Comparison of ENCODE assay signal across 12 mouse cellular contexts in the genomic region with DNA sequence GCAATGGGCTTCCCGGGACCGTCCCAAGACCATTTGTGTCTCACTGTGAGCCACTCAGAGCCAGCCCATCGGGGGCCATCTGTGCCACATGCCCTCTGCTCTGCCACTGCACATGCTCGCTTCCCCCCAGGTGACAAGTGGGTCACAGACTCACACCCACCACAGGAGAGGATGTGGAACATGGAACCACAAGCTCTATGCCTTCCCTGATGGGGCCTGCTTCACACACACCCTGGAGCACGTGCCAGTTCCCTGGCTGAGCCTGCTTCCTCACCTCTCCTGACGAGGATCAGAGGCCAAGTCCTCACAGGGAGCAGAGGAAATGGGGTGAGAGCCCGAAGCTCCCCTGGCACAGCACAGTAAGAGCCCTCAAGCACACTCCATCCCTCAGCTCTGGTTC. TPM values are rescaled to one million over a fixed set of nuclear protein-coding genes. Genes with fewer than 3 reads are reported as not detected.
DNase-seq lines count a peak whose midpoint lies in the region; ATAC-seq and TF ChIP-seq lines count a peak whose summit lies in the region.
"Had no signal": no experiment of that assay in that cellular context is flagged by ENCODE, and none has a peak within 500 bp of the region (broad histone marks: within the 10 kb centered on the region; RNA-seq: fewer than 3 reads in every experiment).

No protein-coding gene starts in this region.

- 0 out of 2 replicates have a peak overlapping the region, but pooled peaks have one; percentile 31 for H3K27ac ChIP-seq in gastrocnemius, adult 2 months
- peak overlapping the region; percentile 95 for H3K27ac ChIP-seq in bone marrow macrophage, adult 2 months (ENCODE audit: insufficient read depth, low read depth, low read length)
- no peak overlapping the region for H3K27ac ChIP-seq in forebrain, embryonic 12.5 days
- H3K27ac ChIP-seq: hindbrain, postnatal 0 days had no signal

- TF ChIP-seq CTCF in gastrocnemius, adult 2 months (IDR thresholded peaks at IDR 0.05) = no peak
- TF ChIP-seq CTCF in C2C12 (IDR thresholded peaks at IDR 0.05; ENCODE audit: control insufficient read depth, insufficient read depth, insufficient read length) = no peak
- TF ChIP-seq CTCF in bone marrow macrophage, adult 2 months (IDR thresholded peaks at IDR 0.05; ENCODE audit: low read depth, low read length) = no peak

- H3K9me3 ChIP-seq in forebrain, embryonic 12.5 days = no peaks in the 10 kb centered on the region

- intact Hi-C loops in gastrocnemius, adult 2 months (cut with DNase I) = no loop called here
- intact Hi-C loops in gastrocnemius, postnatal 14 days (cut with DNase I; ENCODE audit: low total_unique reads) = no loop called here
- intact Hi-C loops in left cerebral cortex, postnatal 4 days (cut with DNase I) = no loop called here

- no peaks in the 10 kb centered on the region for H3K27me3 ChIP-seq in C2C12 (ENCODE audit: control insufficient read depth, insufficient read depth, insufficient read length)
- H3K27me3 ChIP-seq in myocyte (ENCODE audit: control insufficient read depth, insufficient read depth, insufficient read length) = no peaks in the 10 kb centered on the region
- no peaks in the 10 kb centered on the region for H3K27me3 ChIP-seq in forebrain, embryonic 12.5 days

- 88% methylated on average over 7 of the region's 7 CpGs for WGBS in forebrain, embryonic 12.5 days

- H3K79me3 ChIP-seq in C2C12 (ENCODE audit: low read depth) = no peaks in the 10 kb centered on the region

- peak overlapping the region; percentile 38 for H3K4me2 ChIP-seq in myocyte (ENCODE audit: low read depth)
- no peak overlapping the region for H3K4me2 ChIP-seq in forebrain, embryonic 12.5 days

- DNase-seq in gastrocnemius, adult 2 months = peak; percentile 11
- DNase-seq in gastrocnemius, postnatal 14 days = no peak
- no peak for DNase-seq in urinary bladder, postnatal 14 days (ENCODE audit: low spot score)
- no peak for DNase-seq in left cerebral cortex, postnatal 4 days
- DNase-seq: B cell, adult 2 months; right cerebral cortex, postnatal 4 days had no signal

- no peak for TF ChIP-seq POLR2A in bone marrow macrophage, adult 2 months (IDR thresholded peaks at IDR 0.05; ENCODE audit: borderline replicate concordance, low read depth, low read length)
- TF ChIP-seq POLR2A in myocyte (IDR thresholded peaks at IDR 0.05; ENCODE audit: insufficient read length, low read depth) = no peak

- H3K36me3 ChIP-seq in C2C12 (ENCODE audit: control insufficient read depth, insufficient read depth) (no peaks in the 10 kb centered on the region), myocyte (ENCODE audit: control insufficient read depth, insufficient read depth) (no peaks in the 10 kb centered on the region)
- peaks cover 93% of the 10 kb centered on the region for H3K36me3 ChIP-seq in forebrain, embryonic 12.5 days (replicated peaks)

- H3K79me2 ChIP-seq in C2C12 (ENCODE audit: control insufficient read depth, insufficient read depth) (no peaks in the 10 kb centered on the region), myocyte (ENCODE audit: control insufficient read depth, insufficient read depth) (no peaks in the 10 kb centered on the region)

- no peak overlapping the region for H3K4me3 ChIP-seq in gastrocnemius, adult 2 months
- no peak overlapping the region for H3K4me3 ChIP-seq in C2C12 (ENCODE audit: insufficient read depth, poor library complexity, severe bottlenecking)
- H3K4me3 ChIP-seq in bone marrow macrophage, adult 2 months (ENCODE audit: insufficient read depth, low read length) = no peak overlapping the region
- H3K4me3 ChIP-seq in myocyte = no peak overlapping the region
- H3K4me3 ChIP-seq in forebrain, embryonic 12.5 days (replicated peaks) = no peak overlapping the region

- H3K9ac ChIP-seq in forebrain, embryonic 12.5 days = no peak overlapping the region

- H3ac ChIP-seq in C2C12 (ENCODE audit: control insufficient read depth, insufficient read length, low read depth) (no peak overlapping the region), myocyte (ENCODE audit: control insufficient read depth, insufficient read length) (no peak overlapping the region)

- no peak for ATAC-seq in forebrain, embryonic 12.5 days (ENCODE audit: low FRiP score)
- ATAC-seq: forebrain, embryonic 14.5 days; hindbrain, postnatal 0 days had no signal

- H3K4me1 ChIP-seq in bone marrow macrophage, adult 2 months (ENCODE audit: control insufficient read depth, insufficient read depth, low read length) = peaks cover 56% of the 10 kb centered on the region
- H3K4me1 ChIP-seq in forebrain, embryonic 12.5 days = no peaks in the 10 kb centered on the region

TF ChIP-seq in C2C12, 6 proteins besides CTCF, POLR2A, EP300 and RAD21:
- TF ChIP-seq USF1 (IDR thresholded peaks at IDR 0.05; ENCODE audit: low read depth) = no peak
- TF ChIP-seq MAX (IDR thresholded peaks at IDR 0.05) = peak; percentile 17

TF ChIP-seq in myocyte, 11 proteins besides CTCF, POLR2A, EP300 and RAD21:
- TF ChIP-seq POLR2AphosphoS2 (IDR thresholded peaks at IDR 0.05; ENCODE audit: insufficient read length, low read depth) (no peak), TCF3 (IDR thresholded peaks at IDR 0.05; ENCODE audit: insufficient read length, low read depth) (no peak), CEBPB (IDR thresholded peaks at IDR 0.05; ENCODE audit: insufficient read depth, poor library complexity, severe bottlenecking) (no peak), SRF (IDR thresholded peaks at IDR 0.05; ENCODE audit: control insufficient read depth, insufficient read length, low read depth) (no peak), MYOG (IDR thresholded peaks at IDR 0.05; ENCODE audit: control insufficient read depth in 1 of 3, insufficient read depth in 1 of 3, insufficient read length in 2 of 3, low read depth in 2 of 3) (no peak), USF1 (IDR thresholded peaks at IDR 0.05; ENCODE audit: low read depth) (no peak), MAX (IDR thresholded peaks at IDR 0.05; ENCODE audit: low read depth) (no peak), TCF12 (IDR thresholded peaks at IDR 0.05; ENCODE audit: insufficient read depth, poor library complexity, severe bottlenecking) (no peak), E2F4 (IDR thresholded peaks at IDR 0.05; ENCODE audit: insufficient read depth) (no peak), REST (IDR thresholded peaks at IDR 0.05; ENCODE audit: insufficient read depth, insufficient read length) (no peak)

RNA-seq across cellular contexts. Expression of gene Dhx34, which starts 14.8 kb away (rescaled TPM):
- 1 to 10 TPM; 3.8 to 4.4 TPM for total RNA-seq in gastrocnemius, adult 2 months (2021)
- total RNA-seq in gastrocnemius, postnatal 14 days (2021) = 1 to 10 TPM; 4.2 to 4.6 TPM
- polyA plus RNA-seq in C2C12 (2012; fragmentation: generic; extraction: Trizol) (14.4 TPM), myocyte (2012; fragmentation: generic; extraction: Trizol) (9.0 TPM)
- 21.3 and 23.1 TPM in 2 replicates for polyA plus RNA-seq in bone marrow macrophage, adult 2 months (2012; ENCODE audit: insufficient read depth, insufficient read length, missing spikeins)
- 10 to 100 TPM; 12.2 to 13.4 TPM for total RNA-seq in left cerebral cortex, postnatal 4 days (2021)
- 17.1 and 20.5 TPM in 2 replicates for polyA plus RNA-seq in forebrain, embryonic 12.5 days (2016; fragmentation: Nextera tagmentation; extraction: Ambion mirVana)

RNA-seq across cellular contexts. Expression of gene Meis3, which starts 32.2 kb away (rescaled TPM):
- 1 to 10 TPM; 1.5 to 2.0 TPM for total RNA-seq in gastrocnemius, adult 2 months (2021)
- total RNA-seq in gastrocnemius, postnatal 14 days (2021) = 1 to 10 TPM; 2.5 to 3.1 TPM
- polyA plus RNA-seq in C2C12 (2012; fragmentation: generic; extraction: Trizol) (4.5 TPM), myocyte (2012; fragmentation: generic; extraction: Trizol) (2.2 TPM)
- 16.1 and 20.3 TPM in 2 replicates for polyA plus RNA-seq in bone marrow macrophage, adult 2 months (2012; ENCODE audit: insufficient read depth, insufficient read length, missing spikeins)
- total RNA-seq in left cerebral cortex, postnatal 4 days (2021) = 10 to 100 TPM; 70.6 to 74.8 TPM
- 91.2 and 94.9 TPM in 2 replicates for polyA plus RNA-seq in forebrain, embryonic 12.5 days (2016; fragmentation: Nextera tagmentation; extraction: Ambion mirVana)

RNA-seq across cellular contexts. Expression of gene C5ar2, which starts 36.9 kb away (rescaled TPM):
- total RNA-seq in gastrocnemius, adult 2 months (2021) = under 1 TPM; 0.18 to 0.39 TPM
- total RNA-seq in gastrocnemius, postnatal 14 days (2021) = under 1 TPM; 0.20 to 0.27 TPM
- polyA plus RNA-seq in C2C12 (2012; fragmentation: generic; extraction: Trizol) = not detected
- 18.4 and 18.5 TPM in 2 replicates for polyA plus RNA-seq in bone marrow macrophage, adult 2 months (2012; ENCODE audit: insufficient read depth, insufficient read length, missing spikeins)
- polyA plus RNA-seq in myocyte (2012; fragmentation: generic; extraction: Trizol) = not detected
- total RNA-seq in left cerebral cortex, postnatal 4 days (2021) = under 1 TPM; 0.14 to 0.30 TPM
- not detected in 2 replicates for polyA plus RNA-seq in forebrain, embryonic 12.5 days (2016; fragmentation: Nextera tagmentation; extraction: Ambion mirVana)
- total RNA-seq: hindbrain, postnatal 0 days had no signal
- polyA plus RNA-seq: forebrain, embryonic 14.5 days had no signal

RNA-seq across cellular contexts. Expression of gene C5ar1, which starts 52.3 kb away (rescaled TPM):
- total RNA-seq in gastrocnemius, adult 2 months (2021) = 1 to 10 TPM; 1.6 to 2.4 TPM
- 1 to 10 TPM; 2.6 to 3.1 TPM for total RNA-seq in gastrocnemius, postnatal 14 days (2021)
- 0.02 TPM for polyA plus RNA-seq in C2C12 (2012; fragmentation: generic; extraction: Trizol)
- 463 and 511 TPM in 2 replicates for polyA plus RNA-seq in bone marrow macrophage, adult 2 months (2012; ENCODE audit: insufficient read depth, insufficient read length, missing spikeins)
- polyA plus RNA-seq in myocyte (2012; fragmentation: generic; extraction: Trizol) = not detected
- 1 to 10 TPM in 1 of 2 experiments, under 1 TPM in 1; 0.97 to 1.8 TPM for total RNA-seq in left cerebral cortex, postnatal 4 days (2021)
- 0.70 and 0.73 TPM in 2 replicates for polyA plus RNA-seq in forebrain, embryonic 12.5 days (2016; fragmentation: Nextera tagmentation; extraction: Ambion mirVana)

Comparison
In these comparisons a context has a peak if more than half of its experiments do, and no peak if none do; other contexts are left out.
1. RNA of gene C5ar2, which starts 36.9 kb away (polyA plus RNA-seq): 18.4 to 18.5 TPM in bone marrow macrophage, adult 2 months; not detected in forebrain, embryonic 12.5 days, not detected in C2C12 (single experiment) and not detected in myocyte (single experiment); every median in the first group is over 10 times any median in the second.